8 mouse cellular contexts compared by ENCODE assay signal in the genomic region with DNA sequence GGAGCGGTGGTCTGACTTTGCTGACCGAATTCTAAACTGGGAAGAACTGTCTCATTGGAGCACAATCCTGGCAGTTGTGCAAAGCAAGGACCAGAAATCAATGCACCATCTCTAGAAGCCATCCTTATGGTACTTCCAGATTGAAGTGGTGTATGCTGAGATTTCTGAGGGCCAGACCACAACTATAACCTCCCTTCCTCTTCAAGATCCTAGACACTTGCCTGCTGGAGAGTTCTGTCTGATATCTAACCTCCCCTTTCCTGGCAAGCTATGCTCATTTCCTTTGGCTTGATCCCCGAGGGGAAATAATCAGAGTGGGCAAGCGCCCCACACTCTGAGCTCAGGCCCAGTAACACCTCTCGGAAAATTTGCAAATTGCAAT. TPM values are rescaled to one million over a fixed set of nuclear protein-coding genes. Genes with fewer than 3 reads are reported as not detected.
DNase-seq lines count a peak whose midpoint lies in the region; ATAC-seq and TF ChIP-seq lines count a peak whose summit lies in the region.

No protein-coding gene starts in this region.

- H3K27me3 ChIP-seq in heart, embryonic 16.5 days (ENCODE audit: control insufficient read depth, insufficient read depth, low read length) = peaks cover 14% of the 10 kb centered on the region
- peaks cover 81% of the 10 kb centered on the region for H3K27me3 ChIP-seq in G1E (ENCODE audit: insufficient read depth, low read length)
- H3K27me3 ChIP-seq in hindbrain, embryonic 14.5 days (ENCODE audit: control insufficient read depth, insufficient read depth, low read length) = peaks cover 46% of the 10 kb centered on the region
- peaks cover 31% of the 10 kb centered on the region for H3K27me3 ChIP-seq in midbrain, embryonic 15.5 days (replicated peaks)

- peak overlapping the region; percentile 76 for H3K9ac ChIP-seq in heart, embryonic 16.5 days (ENCODE audit: low read length)
- H3K9ac ChIP-seq in hindbrain, embryonic 14.5 days = peak overlapping the region; percentile 62
- peak overlapping the region; percentile 46 for H3K9ac ChIP-seq in midbrain, embryonic 15.5 days

- peak overlapping the region; percentile 80 for H3K4me2 ChIP-seq in heart, embryonic 16.5 days (ENCODE audit: low read depth, low read length)
- peak overlapping the region; percentile 83 for H3K4me2 ChIP-seq in hindbrain, embryonic 14.5 days (replicated peaks)
- peak overlapping the region; percentile 88 for H3K4me2 ChIP-seq in midbrain, embryonic 15.5 days

- peak overlapping the region; percentile 93 for H3K27ac ChIP-seq in heart, embryonic 16.5 days (ENCODE audit: low read length)
- peak overlapping the region; percentile 83 for H3K27ac ChIP-seq in hindbrain, embryonic 14.5 days
- peak overlapping the region; percentile 83 for H3K27ac ChIP-seq in midbrain, embryonic 15.5 days

- peak overlapping the region; percentile 65 for H3K4me3 ChIP-seq in heart, embryonic 16.5 days (ENCODE audit: low read length)
- H3K4me3 ChIP-seq in G1E (ENCODE audit: low read depth, low read length) = peak overlapping the region; percentile 71
- H3K4me3 ChIP-seq in hindbrain, embryonic 14.5 days (replicated peaks; ENCODE audit: low read length) = peak overlapping the region; percentile 41
- H3K4me3 ChIP-seq in midbrain, embryonic 15.5 days = peak overlapping the region; percentile 53

- no peak for TF ChIP-seq CTCF in G1E (IDR thresholded peaks at IDR 0.05; ENCODE audit: low read depth, low read length)

- intact Hi-C loops in heart, postnatal 10 days (cut with DNase I) = loop anchor here (10.0 kb wide), 1 partner anchor 278 kb away; no protein-coding TSS in a partner anchor

- ATAC-seq in heart, embryonic 16.5 days (replicated peaks; ENCODE audit: extremely low read depth, insufficient read depth, low FRiP score) = no peak
- ATAC-seq in G1E (ENCODE audit: extremely low read depth, insufficient number of reproducible peaks, low FRiP score, poor library complexity, severe bottlenecking) = no peak
- ATAC-seq in hindbrain, embryonic 14.5 days (ENCODE audit: low FRiP score) = no peak
- no peak for ATAC-seq in midbrain, embryonic 15.5 days (replicated peaks)
- ATAC-seq in megakaryocyte-erythroid progenitor cell, adult 5-6 weeks (replicated peaks; ENCODE audit: low FRiP score, low TSS enrichment, poor library complexity, severe bottlenecking) = no peak

- peaks cover 10% of the 10 kb centered on the region for H3K36me3 ChIP-seq in heart, embryonic 16.5 days (ENCODE audit: control insufficient read depth, insufficient read depth)
- H3K36me3 ChIP-seq in G1E (replicated peaks) = peaks cover 5% of the 10 kb centered on the region
- peaks cover 7% of the 10 kb centered on the region; the same call in 1 of the 2 replicates for H3K36me3 ChIP-seq in hindbrain, embryonic 14.5 days (replicated peaks; ENCODE audit: control insufficient read depth, insufficient read depth)
- H3K36me3 ChIP-seq in midbrain, embryonic 15.5 days (replicated peaks) = peaks cover under 1% of the 10 kb centered on the region; the same call in 1 of the 2 replicates

- peaks cover 59% of the 10 kb centered on the region for H3K4me1 ChIP-seq in heart, embryonic 16.5 days (ENCODE audit: control insufficient read depth, insufficient read depth, low read length)
- peaks cover 60% of the 10 kb centered on the region for H3K4me1 ChIP-seq in G1E (ENCODE audit: insufficient read depth, low read depth, low read length)
- peaks cover 63% of the 10 kb centered on the region for H3K4me1 ChIP-seq in hindbrain, embryonic 14.5 days (replicated peaks; ENCODE audit: control insufficient read depth, insufficient read depth, low read length)
- H3K4me1 ChIP-seq in midbrain, embryonic 15.5 days = peaks cover 80% of the 10 kb centered on the region

- DNase-seq in heart, postnatal 10 days = no peak
- DNase-seq in G1E (ENCODE audit: low spot score) (no peak), adipocyte (ENCODE audit: low spot score) (no peak)
- DNase-seq in hindbrain, embryonic 14.5 days (ENCODE audit: low spot score) = no peak
- DNase-seq in retina, embryonic 14.5 days (ENCODE audit: low spot score) = no peak

- no peaks in the 10 kb centered on the region for H3K9me3 ChIP-seq in heart, embryonic 16.5 days (replicated peaks; ENCODE audit: control insufficient read depth, low read length)
- H3K9me3 ChIP-seq in G1E (replicated peaks) = 0 out of 2 replicates have a peak, but pooled peaks cover 2% of the 10 kb centered on the region
- H3K9me3 ChIP-seq in hindbrain, embryonic 14.5 days (ENCODE audit: control insufficient read depth, low read length) = no peaks in the 10 kb centered on the region
- no peaks in the 10 kb centered on the region for H3K9me3 ChIP-seq in midbrain, embryonic 15.5 days

- WGBS in heart, embryonic 16.5 days = 14% methylated on average over 5 of the region's 5 CpGs
- 13% methylated on average over 5 of the region's 5 CpGs for WGBS in hindbrain, embryonic 14.5 days
- WGBS in midbrain, embryonic 15.5 days = 11% methylated on average over 5 of the region's 5 CpGs

RNA-seq across cellular contexts. Expression of gene Plekhh3, which starts 1.3 kb away (rescaled TPM):
- 8.7 and 11.5 TPM in 2 replicates for polyA plus RNA-seq in heart, embryonic 16.5 days (2015; fragmentation: Nextera tagmentation; extraction: Ambion mirVana)
- 10 to 100 TPM; 23.6 to 28.3 TPM for total RNA-seq in heart, postnatal 10 days (2021)
- total RNA-seq in G1E (2014; fragmentation: Nextera tagmentation) (0.49 and 2.6 TPM in 2 replicates), G1E (2017) (1.5 and 1.9 TPM in 2 replicates)
- 3.8 and 4.8 TPM in 2 replicates for polyA plus RNA-seq in G1E (2012)
- polyA plus RNA-seq in hindbrain, embryonic 14.5 days (2014; fragmentation: Nextera tagmentation; extraction: Ambion mirVana) = 7.7 and 9.5 TPM in 2 replicates
- 8.5 and 9.9 TPM in 2 replicates for polyA plus RNA-seq in midbrain, embryonic 15.5 days (2015; fragmentation: Nextera tagmentation; extraction: Ambion mirVana)
- total RNA-seq in megakaryocyte-erythroid progenitor cell, adult 5-6 weeks (2014; fragmentation: Nextera tagmentation) = not detected in 2 replicates
- not detected in 2 replicates for total RNA-seq in megakaryocyte-erythroid progenitor cell, adult 5-6 weeks (2017)

RNA-seq across cellular contexts. Expression of gene Cntnap1, which starts 2.1 kb away (rescaled TPM):
- 0.89 and 1.0 TPM in 2 replicates for polyA plus RNA-seq in heart, embryonic 16.5 days (2015; fragmentation: Nextera tagmentation; extraction: Ambion mirVana)
- 1 to 10 TPM; 1.8 to 2.1 TPM for total RNA-seq in heart, postnatal 10 days (2021)
- total RNA-seq in G1E (2014; fragmentation: Nextera tagmentation) = not detected in 2 replicates
- under 0.01 and 0.06 TPM in 2 replicates for total RNA-seq in G1E (2017)
- polyA plus RNA-seq in G1E (2012) = 0.02 and 0.08 TPM in 2 replicates
- 6.0 and 6.5 TPM in 2 replicates for polyA plus RNA-seq in hindbrain, embryonic 14.5 days (2014; fragmentation: Nextera tagmentation; extraction: Ambion mirVana)
- polyA plus RNA-seq in midbrain, embryonic 15.5 days (2015; fragmentation: Nextera tagmentation; extraction: Ambion mirVana) = 3.4 and 3.8 TPM in 2 replicates
- not detected in 2 replicates for total RNA-seq in megakaryocyte-erythroid progenitor cell, adult 5-6 weeks (2014; fragmentation: Nextera tagmentation)
- 0.15 TPM in 1 of 2 replicates, not detected in the other for total RNA-seq in megakaryocyte-erythroid progenitor cell, adult 5-6 weeks (2017)

RNA-seq across cellular contexts. Expression of gene Ccr10, which starts 2.8 kb away (rescaled TPM):
- 0.16 and 0.60 TPM in 2 replicates for polyA plus RNA-seq in heart, embryonic 16.5 days (2015; fragmentation: Nextera tagmentation; extraction: Ambion mirVana)
- total RNA-seq in heart, postnatal 10 days (2021) = under 1 TPM; 0.14 to 0.20 TPM
- not detected in 2 replicates for total RNA-seq in G1E (2014; fragmentation: Nextera tagmentation)
- not detected in 2 replicates for total RNA-seq in G1E (2017)
- polyA plus RNA-seq in G1E (2012) = not detected in 2 replicates
- polyA plus RNA-seq in hindbrain, embryonic 14.5 days (2014; fragmentation: Nextera tagmentation; extraction: Ambion mirVana) = 0.23 and 0.25 TPM in 2 replicates
- 0.31 and 0.36 TPM in 2 replicates for polyA plus RNA-seq in midbrain, embryonic 15.5 days (2015; fragmentation: Nextera tagmentation; extraction: Ambion mirVana)
- not detected in 2 replicates for total RNA-seq in megakaryocyte-erythroid progenitor cell, adult 5-6 weeks (2014; fragmentation: Nextera tagmentation)
- not detected in 2 replicates for total RNA-seq in megakaryocyte-erythroid progenitor cell, adult 5-6 weeks (2017)

RNA-seq across cellular contexts. Expression of gene Tubg2, which starts 16.7 kb away (rescaled TPM):
- 3.0 and 3.3 TPM in 2 replicates for polyA plus RNA-seq in heart, embryonic 16.5 days (2015; fragmentation: Nextera tagmentation; extraction: Ambion mirVana)
- total RNA-seq in heart, postnatal 10 days (2021) = 1 to 10 TPM; 3.4 to 3.5 TPM
- total RNA-seq in G1E (2014; fragmentation: Nextera tagmentation) = not detected in 2 replicates
- not detected in 2 replicates for total RNA-seq in G1E (2017)
- polyA plus RNA-seq in G1E (2012) = not detected in 2 replicates
- polyA plus RNA-seq in hindbrain, embryonic 14.5 days (2014; fragmentation: Nextera tagmentation; extraction: Ambion mirVana) = 48.6 and 50.6 TPM in 2 replicates
- 60.8 and 62.7 TPM in 2 replicates for polyA plus RNA-seq in midbrain, embryonic 15.5 days (2015; fragmentation: Nextera tagmentation; extraction: Ambion mirVana)
- total RNA-seq in megakaryocyte-erythroid progenitor cell, adult 5-6 weeks (2014; fragmentation: Nextera tagmentation) = not detected in 2 replicates
- not detected in 2 replicates for total RNA-seq in megakaryocyte-erythroid progenitor cell, adult 5-6 weeks (2017)

RNA-seq across cellular contexts. Expression of gene Tubg1, which starts 52.7 kb away (rescaled TPM):
- 70.9 and 72.6 TPM in 2 replicates for polyA plus RNA-seq in heart, embryonic 16.5 days (2015; fragmentation: Nextera tagmentation; extraction: Ambion mirVana)
- 10 to 100 TPM; 27.0 to 31.1 TPM for total RNA-seq in heart, postnatal 10 days (2021)
- total RNA-seq in G1E (2014; fragmentation: Nextera tagmentation) = 39.8 and 42.0 TPM in 2 replicates
- 46.0 and 47.5 TPM in 2 replicates for total RNA-seq in G1E (2017)
- 96.1 and 120 TPM in 2 replicates for polyA plus RNA-seq in G1E (2012)
- polyA plus RNA-seq in hindbrain, embryonic 14.5 days (2014; fragmentation: Nextera tagmentation; extraction: Ambion mirVana) = 64.0 and 64.1 TPM in 2 replicates
- 76.1 and 84.7 TPM in 2 replicates for polyA plus RNA-seq in midbrain, embryonic 15.5 days (2015; fragmentation: Nextera tagmentation; extraction: Ambion mirVana)
- total RNA-seq in megakaryocyte-erythroid progenitor cell, adult 5-6 weeks (2014; fragmentation: Nextera tagmentation) = 51.9 and 55.2 TPM in 2 replicates
- total RNA-seq in megakaryocyte-erythroid progenitor cell, adult 5-6 weeks (2017) = 28.7 and 42.7 TPM in 2 replicates
